Mouse (Mus musculus): ENCODE measurements around the gene Gm13278. TPM values are rescaled to one million over a fixed set of nuclear protein-coding genes. Genes with fewer than 3 reads are reported as not detected.
"Not testable (repeated sequence)": the region's sequence is repeated elsewhere in the genome, so short reads cannot be mapped to it uniquely, and the experiment has no call there.

Gm13278 gene
- polyA plus RNA-seq, 1 experiment from 2014 or later: not detected

- Histone ChIP-seq H3K4me1 (ENCODE audit: control insufficient read depth, insufficient read depth, low read length) (no peaks in the 10 kb centered on the region), H3K27ac (ENCODE audit: low read length) (no peak within 1 kb of the TSS), H3K4me3 (ENCODE audit: low read length) (no peak within 1 kb of the TSS), H3K9ac (ENCODE audit: low read depth, low read length) (no peak within 1 kb of the TSS), H3K27me3 (replicated peaks; ENCODE audit: control insufficient read depth, insufficient read depth, low read length) (no peaks in the 10 kb centered on the region), H3K4me2 (ENCODE audit: low read depth, low read length) (no peak within 1 kb of the TSS), H3K9me3 (ENCODE audit: control insufficient read depth, low read length) (no peaks in the 10 kb centered on the region), H3K36me3 (ENCODE audit: control insufficient read depth, insufficient read depth, low read length) (no peaks in the 10 kb centered on the region)
- no peak for ATAC-seq
- 66% methylated on average over 3 of the region's 3 CpGs for WGBS
Observed at GRCm38 (mm10) chr4:88815928-88816327, 24.6 kb downstream of the Gm13278 start, which contains the start of gene Ifna7. TSS of gene Ifna7 (plus strand) at chr4:88816228.

GRCm38 (mm10) chr4:88819659-88820058, 28.3 kb downstream of the Gm13278 start, which contains the start of gene Ifna11:
TSS of gene Ifna11 (plus strand) at chr4:88819959.
- H3K36me3 ChIP-seq (ENCODE audit: control insufficient read depth, insufficient read depth, low read length): no peaks in the 10 kb centered on the region
- H3K9ac ChIP-seq (ENCODE audit: low read depth, low read length): no peak within 1 kb of the TSS
- WGBS: 82% methylated on average over 1 of the region's 1 CpGs
- no peak within 1 kb of the TSS for H3K4me2 ChIP-seq (ENCODE audit: low read depth, low read length)
- H3K27me3 ChIP-seq (replicated peaks; ENCODE audit: control insufficient read depth, insufficient read depth, low read length): no peaks in the 10 kb centered on the region
- no peaks in the 10 kb centered on the region for H3K4me1 ChIP-seq (ENCODE audit: control insufficient read depth, insufficient read depth, low read length)
- ATAC-seq: no peak
- H3K4me3 ChIP-seq (ENCODE audit: low read length): no peak within 1 kb of the TSS
- H3K9me3 ChIP-seq (ENCODE audit: control insufficient read depth, low read length): no peaks in the 10 kb centered on the region
- H3K27ac ChIP-seq (ENCODE audit: low read length): no peak within 1 kb of the TSS

GRCm38 (mm10) chr4:88822995-88823394, 31.6 kb downstream of the Gm13278 start:
- Histone ChIP-seq H3K27me3 (replicated peaks; ENCODE audit: control insufficient read depth, insufficient read depth, low read length) (no peaks in the 10 kb centered on the region), H3K4me3 (ENCODE audit: low read length) (no peak overlapping the region), H3K27ac (ENCODE audit: low read length) (no peak overlapping the region), H3K9me3 (ENCODE audit: control insufficient read depth, low read length) (no peaks in the 10 kb centered on the region), H3K4me2 (ENCODE audit: low read depth, low read length) (no peak overlapping the region), H3K4me1 (ENCODE audit: control insufficient read depth, insufficient read depth, low read length) (no peaks in the 10 kb centered on the region), H3K9ac (ENCODE audit: low read depth, low read length) (no peak overlapping the region), H3K36me3 (ENCODE audit: control insufficient read depth, insufficient read depth, low read length) (no peaks in the 10 kb centered on the region)
- ATAC-seq: no peak
- WGBS: 23% methylated on average over 4 of the region's 4 CpGs

- H3K4me2 ChIP-seq (ENCODE audit: low read depth, low read length); H3K9ac ChIP-seq (ENCODE audit: low read depth, low read length); H3K9me3 ChIP-seq (ENCODE audit: control insufficient read depth, low read length); H3K36me3 ChIP-seq (ENCODE audit: control insufficient read depth, insufficient read depth, low read length); ATAC-seq; H3K27ac ChIP-seq (ENCODE audit: low read length); H3K4me3 ChIP-seq (ENCODE audit: low read length); H3K4me1 ChIP-seq (ENCODE audit: control insufficient read depth, insufficient read depth, low read length); H3K27me3 ChIP-seq (replicated peaks; ENCODE audit: control insufficient read depth, insufficient read depth, low read length): not testable (repeated sequence)
Observed at GRCm38 (mm10) chr4:88827116-88827515, 35.8 kb downstream of the Gm13278 start, which contains the start of gene Ifna6. TSS of gene Ifna6 (plus strand) at chr4:88827416.

GRCm38 (mm10) chr4:88830523-88830922, 39.2 kb downstream of the Gm13278 start:
- Histone ChIP-seq H3K4me1 (ENCODE audit: control insufficient read depth, insufficient read depth, low read length) (no peaks in the 10 kb centered on the region), H3K27ac (ENCODE audit: low read length) (no peak overlapping the region), H3K27me3 (replicated peaks; ENCODE audit: control insufficient read depth, insufficient read depth, low read length) (no peaks in the 10 kb centered on the region), H3K4me2 (ENCODE audit: low read depth, low read length) (no peak overlapping the region), H3K4me3 (ENCODE audit: low read length) (no peak overlapping the region), H3K36me3 (ENCODE audit: control insufficient read depth, insufficient read depth, low read length) (no peaks in the 10 kb centered on the region), H3K9me3 (ENCODE audit: control insufficient read depth, low read length) (no peaks in the 10 kb centered on the region), H3K9ac (ENCODE audit: low read depth, low read length) (no peak overlapping the region)
- WGBS: 29% methylated on average over 4 of the region's 4 CpGs
- ATAC-seq: no peak

GRCm38 (mm10) chr4:88835225-88835624, 43.9 kb downstream of the Gm13278 start, which contains the start of gene Ifna5:
TSS of gene Ifna5 (plus strand) at chr4:88835525.
- WGBS: 53% methylated on average over 1 of the region's 1 CpGs
- H3K27me3 ChIP-seq (replicated peaks; ENCODE audit: control insufficient read depth, insufficient read depth, low read length); H3K36me3 ChIP-seq (ENCODE audit: control insufficient read depth, insufficient read depth, low read length); H3K4me1 ChIP-seq (ENCODE audit: control insufficient read depth, insufficient read depth, low read length); H3K9me3 ChIP-seq (ENCODE audit: control insufficient read depth, low read length); ATAC-seq; H3K27ac ChIP-seq (ENCODE audit: low read length); H3K4me3 ChIP-seq (ENCODE audit: low read length); H3K4me2 ChIP-seq (ENCODE audit: low read depth, low read length); H3K9ac ChIP-seq (ENCODE audit: low read depth, low read length): not testable (repeated sequence)

GRCm38 (mm10) chr4:88838828-88839227, 47.5 kb downstream of the Gm13278 start:
- Histone ChIP-seq H3K9me3 (ENCODE audit: control insufficient read depth, low read length) (no peaks in the 10 kb centered on the region), H3K36me3 (ENCODE audit: control insufficient read depth, insufficient read depth, low read length) (no peaks in the 10 kb centered on the region), H3K4me2 (ENCODE audit: low read depth, low read length) (no peak overlapping the region), H3K4me1 (ENCODE audit: control insufficient read depth, insufficient read depth, low read length) (no peaks in the 10 kb centered on the region), H3K27me3 (replicated peaks; ENCODE audit: control insufficient read depth, insufficient read depth, low read length) (no peaks in the 10 kb centered on the region), H3K27ac (ENCODE audit: low read length) (no peak overlapping the region), H3K9ac (ENCODE audit: low read depth, low read length) (no peak overlapping the region), H3K4me3 (ENCODE audit: low read length) (no peak overlapping the region)
- ATAC-seq: no peak
- WGBS: 47% methylated on average over 3 of the region's 3 CpGs

GRCm38 (mm10) chr4:88840058-88840457, 48.7 kb downstream of the Gm13278 start:
- Histone ChIP-seq H3K4me3 (ENCODE audit: low read length) (no peak overlapping the region), H3K27me3 (replicated peaks; ENCODE audit: control insufficient read depth, insufficient read depth, low read length) (no peaks in the 10 kb centered on the region), H3K4me1 (ENCODE audit: control insufficient read depth, insufficient read depth, low read length) (no peaks in the 10 kb centered on the region), H3K9ac (ENCODE audit: low read depth, low read length) (no peak overlapping the region), H3K36me3 (ENCODE audit: control insufficient read depth, insufficient read depth, low read length) (no peaks in the 10 kb centered on the region), H3K4me2 (ENCODE audit: low read depth, low read length) (no peak overlapping the region), H3K27ac (ENCODE audit: low read length) (no peak overlapping the region), H3K9me3 (ENCODE audit: control insufficient read depth, low read length) (no peaks in the 10 kb centered on the region)
- WGBS: 72% methylated on average over 3 of the region's 3 CpGs
- ATAC-seq: no peak

- Histone ChIP-seq H3K27ac (ENCODE audit: low read length) (no peak within 1 kb of the TSS), H3K9ac (ENCODE audit: low read depth, low read length) (no peak within 1 kb of the TSS), H3K9me3 (ENCODE audit: control insufficient read depth, low read length) (no peaks in the 10 kb centered on the region), H3K27me3 (replicated peaks; ENCODE audit: control insufficient read depth, insufficient read depth, low read length) (no peaks in the 10 kb centered on the region), H3K4me3 (ENCODE audit: low read length) (no peak within 1 kb of the TSS), H3K36me3 (ENCODE audit: control insufficient read depth, insufficient read depth, low read length) (no peaks in the 10 kb centered on the region), H3K4me2 (ENCODE audit: low read depth, low read length) (no peak within 1 kb of the TSS), H3K4me1 (ENCODE audit: control insufficient read depth, insufficient read depth, low read length) (no peaks in the 10 kb centered on the region)
- WGBS: 62% methylated on average over 2 of the region's 2 CpGs
- ATAC-seq: no peak
Observed at GRCm38 (mm10) chr4:88841438-88841911, 50.1 kb downstream of the Gm13278 start, which contains the start of gene Ifna4. TSS of gene Ifna4 (plus strand) at chr4:88841861.
